Mouse (Mus musculus): ENCODE measurements at regions not wholly inside any gene's neighbourhood (a gene's known extent, or its start where the extent isn't known, plus 50 kb on each side); places are given as distances from the start of the nearest gene placed in this dataset.

GRCm38 (mm10) chr10:3630763-3631223 lies 90.8 kb downstream of the Iyd start:
- peak in 1 of 2 experiments; percentile 15 for DNase-seq (ENCODE audit: low spot score in 2 of 2)

DNA sequence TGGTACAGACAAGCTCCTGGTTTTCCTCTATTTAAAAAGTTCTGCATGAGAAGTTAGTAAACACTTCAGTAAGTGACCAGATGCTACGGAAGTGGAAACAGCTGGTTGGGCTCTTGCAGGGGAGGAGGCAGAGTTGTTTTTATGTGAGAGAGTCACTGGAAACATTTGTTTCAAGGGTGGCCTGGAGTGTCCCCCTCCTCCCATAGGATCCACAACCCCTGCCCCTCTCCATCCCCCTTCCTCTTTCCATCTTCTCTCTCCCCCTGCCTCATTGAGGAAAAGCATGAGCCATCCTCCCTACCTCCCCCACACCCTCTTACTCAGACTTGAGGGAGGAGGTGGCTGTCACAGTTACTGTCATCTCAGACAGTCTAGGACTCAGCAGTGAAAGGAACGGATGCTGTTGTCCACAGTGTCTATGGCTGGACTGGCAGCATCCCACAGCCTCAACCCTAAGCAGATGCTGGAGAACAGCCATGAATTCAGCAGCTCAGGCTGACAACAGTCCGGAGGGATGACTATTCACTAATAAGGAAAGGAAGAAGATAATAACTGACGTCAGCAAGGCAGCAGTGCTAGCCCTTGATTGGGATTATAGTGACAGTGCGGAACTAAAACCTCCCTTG lies 93.9 kb downstream of the Iyd start:
- peak; percentile 10 to 32 for DNase-seq (ENCODE audit: low spot score in 2 of 2)

- peak; percentile 31 to 53 for DNase-seq (ENCODE audit: low spot score in 2 of 2)
Measured at GRCm38 (mm10) chr10:3644111-3644510, 96.1 kb upstream of the Plekhg1 start.

- DNase-seq (ENCODE audit: low spot score in 2 of 2), result peak; percentile 28 to 52
Measured at GRCm38 (mm10) chr10:3645030-3645429, 95.1 kb upstream of the Plekhg1 start.

DNA sequence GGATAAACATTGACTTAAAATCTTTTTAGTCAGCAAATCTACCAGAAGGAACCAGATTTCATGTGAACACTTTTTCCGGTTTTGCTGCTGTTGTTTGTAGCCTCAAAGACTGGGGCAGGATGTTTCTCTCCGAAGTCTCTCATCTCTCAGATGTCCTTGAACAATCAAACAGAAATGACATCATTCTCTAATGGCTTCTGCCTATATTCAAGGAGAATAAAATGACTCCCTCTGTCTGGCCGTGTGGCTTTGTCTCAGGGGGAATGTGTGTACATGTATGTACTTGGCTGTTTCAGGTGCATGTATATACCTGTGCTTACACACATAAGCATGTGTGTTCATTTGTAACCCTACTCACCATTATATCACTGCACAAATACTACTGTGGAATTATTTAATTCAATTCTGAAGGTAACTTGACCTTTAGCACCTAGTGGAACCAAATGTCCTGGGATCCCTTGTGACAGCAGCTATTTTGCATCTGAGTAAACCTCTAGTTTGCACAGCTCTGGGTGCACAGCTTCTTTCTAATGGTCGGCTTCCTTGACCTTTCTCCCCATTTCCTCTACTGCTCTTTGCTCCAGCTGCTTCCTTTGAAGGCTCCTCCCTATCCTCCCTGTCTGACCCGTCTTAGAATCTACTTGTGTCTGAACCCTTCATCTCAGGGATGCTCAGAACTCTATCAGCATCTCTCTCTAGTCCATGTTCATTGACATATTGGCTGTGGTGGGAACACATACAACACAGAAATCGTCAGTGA lies 93.8 kb upstream of the Plekhg1 start:
- DNase-seq (ENCODE audit: low spot score in 2 of 2), result no peak

GRCm38 (mm10) chr10:3647811-3648731 lies 92.1 kb upstream of the Plekhg1 start:
- no peak for DNase-seq (ENCODE audit: low spot score in 2 of 2)

DNA sequence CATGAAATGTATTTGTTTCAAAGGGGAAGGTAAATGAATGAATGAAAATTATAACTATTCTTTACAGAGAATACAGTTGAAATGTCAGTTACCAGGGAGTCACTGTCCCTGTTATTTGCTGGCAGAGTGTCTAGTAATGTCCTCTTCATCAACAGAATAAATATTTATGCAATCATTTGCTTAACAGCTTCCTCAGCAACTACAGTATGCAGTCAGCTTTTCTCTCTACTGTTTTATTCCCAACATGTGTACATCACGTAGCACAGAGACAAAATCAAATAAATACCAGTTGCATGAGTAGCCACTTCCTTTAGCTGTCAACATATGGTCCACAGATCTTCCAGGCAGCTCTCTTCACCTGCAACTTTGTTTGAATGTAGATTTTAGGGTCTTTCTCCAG lies 90.2 kb upstream of the Plekhg1 start:
- no peak for DNase-seq (ENCODE audit: low spot score in 2 of 2)

DNA sequence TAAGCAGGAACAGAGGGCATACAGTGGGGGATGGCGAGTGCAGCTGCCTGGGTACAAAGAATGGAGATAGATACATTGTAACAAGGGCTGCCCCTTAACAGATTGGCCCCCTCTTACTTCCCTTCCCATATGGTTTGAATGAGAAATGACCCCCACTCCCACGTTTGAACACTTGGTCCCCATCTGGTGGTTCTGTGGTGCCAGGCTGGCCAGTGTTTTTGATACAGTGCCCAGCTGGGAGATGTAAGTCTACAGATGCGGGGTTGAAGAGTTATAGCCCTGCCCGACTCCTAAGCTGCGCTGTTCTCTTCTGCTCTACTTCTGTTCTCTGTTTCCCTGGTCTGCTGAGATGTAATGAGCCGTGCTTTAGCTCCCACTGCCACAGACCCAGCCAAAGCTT lies 89.6 kb upstream of the Plekhg1 start:
- no peak for DNase-seq (ENCODE audit: low spot score in 2 of 2)

GRCm38 (mm10) chr10:3652522-3652921 lies 87.6 kb upstream of the Plekhg1 start:
- no peak for DNase-seq (ENCODE audit: low spot score in 2 of 2)

GRCm38 (mm10) chr10:3656081-3656480 lies 84.1 kb upstream of the Plekhg1 start:
- no peak for DNase-seq (ENCODE audit: low spot score in 2 of 2)

DNA sequence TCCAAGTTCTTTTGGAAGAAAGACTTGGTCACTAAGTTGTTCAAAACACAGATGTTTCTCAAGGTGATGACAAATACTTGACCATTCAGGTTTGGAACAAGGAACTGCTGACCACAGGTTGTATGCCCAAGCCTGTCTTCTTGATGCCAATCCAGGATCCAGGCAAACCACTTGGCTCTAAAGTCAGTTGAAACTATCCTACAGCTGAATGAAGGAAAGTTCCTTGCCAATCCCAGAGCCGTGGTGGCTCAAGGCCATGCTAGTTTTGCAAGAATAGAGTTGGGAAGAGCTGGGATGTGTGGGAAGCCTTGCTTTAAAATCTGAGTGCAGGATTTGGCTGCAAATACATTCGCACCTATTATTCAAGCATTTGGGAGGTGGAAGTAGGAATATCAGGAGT lies 78.0 kb upstream of the Plekhg1 start:
- no peak for DNase-seq (ENCODE audit: low spot score in 2 of 2)

DNA sequence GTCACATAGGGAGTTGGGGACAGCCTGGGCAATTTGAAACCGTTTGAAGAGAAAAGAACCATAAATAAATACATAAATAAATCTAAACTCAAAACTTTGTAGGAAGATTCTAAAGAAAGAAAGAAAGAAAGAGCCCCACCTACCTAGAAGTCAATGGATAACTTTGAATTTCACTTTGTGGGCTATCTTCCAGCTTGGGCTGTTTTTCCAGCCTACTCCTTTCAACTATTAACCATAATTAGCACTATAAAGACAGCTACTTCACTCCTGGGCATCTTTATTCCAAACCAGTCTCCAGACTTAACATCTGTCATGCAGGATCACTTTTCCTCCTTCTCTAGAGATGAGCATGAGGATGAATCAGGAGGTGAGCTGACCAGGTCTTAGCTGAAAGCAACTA lies 77.6 kb upstream of the Plekhg1 start:
- DNase-seq (ENCODE audit: low spot score in 2 of 2), result no peak

- DNase-seq (ENCODE audit: low spot score in 2 of 2), result no peak
Measured at GRCm38 (mm10) chr10:3663296-3663695, 76.9 kb upstream of the Plekhg1 start.

GRCm38 (mm10) chr10:3684481-3684880 lies 55.7 kb upstream of the Plekhg1 start:
- DNase-seq (ENCODE audit: low spot score in 2 of 2), result no peak
